Mouse (Mus musculus) limb, embryonic 13.5 days (tissue): ENCODE measurements around the gene Kctd10. TPM values are rescaled to one million over a fixed set of nuclear protein-coding genes. Genes with fewer than 3 reads are reported as not detected.
A peak's percentile ranks its signal among the peaks of the same experiment; 100 is the strongest.

Source experiments
- ATAC-seq: fragments of 200-750 bp; cut with Nextera tagmentation; 2 replicates; pipeline ENCODE4 v1.8.0; 2017; ENCODE audit warnings: low read depth, moderate number of reproducible peaks, moderate TSS enrichment; ENCODE audit not compliant: low FRiP score
- H3K27ac ChIP-seq: fragments of 300-500 bp; sonication (generic); 2 replicates; pipeline ENCODE4 v1.5.1; 2015; ENCODE audit warnings: inconsistent platforms, mild to moderate bottlenecking, moderate library complexity
- H3K27me3 ChIP-seq: fragments of 300-500 bp; sonication (generic); 2 replicates; pipeline ENCODE4 v1.6.1; 2015; ENCODE audit warnings: mild to moderate bottlenecking, inconsistent platforms
- H3K36me3 ChIP-seq: fragments of 300-500 bp; sonication (generic); 2 replicates; pipeline ENCODE4 v1.6.1; 2015; ENCODE audit warnings: inconsistent platforms, mild to moderate bottlenecking, moderate library complexity
- H3K4me1 ChIP-seq: fragments of 300-500 bp; sonication (generic); 2 replicates; pipeline ENCODE4 v1.6.1; 2015; ENCODE audit warnings: inconsistent platforms
- H3K4me2 ChIP-seq: fragments of 300-500 bp; sonication (generic); replicated peaks from 2 replicates; pipeline ENCODE4 v1.6.1; 2015; ENCODE audit warnings: inconsistent platforms, mild to moderate bottlenecking, moderate library complexity
- H3K4me3 ChIP-seq: fragments of 300-500 bp; sonication (generic); 2 replicates; pipeline ENCODE4 v1.5.1; 2015; ENCODE audit warnings: moderate library complexity, mild to moderate bottlenecking, inconsistent platforms
- H3K9ac ChIP-seq: fragments of 300-500 bp; sonication (generic); 2 replicates; pipeline ENCODE4 v1.6.1; 2015; ENCODE audit warnings: mild to moderate bottlenecking, inconsistent platforms
- H3K9me3 ChIP-seq: fragments of 300-500 bp; sonication (generic); 2 replicates; pipeline ENCODE4 v1.6.1; 2016; ENCODE audit warnings: inconsistent platforms
- WGBS: fragments of 180-500 bp; shearing (Covaris S2); methylation state at CpG from one replicate; pipeline ENCODE4 v1.1.7; 2015; 5-methylcytosine and 5-hydroxymethylcytosine counted together
- polyA plus RNA-seq: library from polyadenylated mRNA; unstranded; fragments of >200 nt; fragmentation: Nextera tagmentation; extraction: Ambion mirVana; gene quantifications from 2 replicates; pipeline ENCODE4 v1.2.1, GENCODE M21; 2015

Kctd10 gene
- polyA plus RNA-seq, 1 experiment from 2014 or later, result 90.6 TPM

DNA sequence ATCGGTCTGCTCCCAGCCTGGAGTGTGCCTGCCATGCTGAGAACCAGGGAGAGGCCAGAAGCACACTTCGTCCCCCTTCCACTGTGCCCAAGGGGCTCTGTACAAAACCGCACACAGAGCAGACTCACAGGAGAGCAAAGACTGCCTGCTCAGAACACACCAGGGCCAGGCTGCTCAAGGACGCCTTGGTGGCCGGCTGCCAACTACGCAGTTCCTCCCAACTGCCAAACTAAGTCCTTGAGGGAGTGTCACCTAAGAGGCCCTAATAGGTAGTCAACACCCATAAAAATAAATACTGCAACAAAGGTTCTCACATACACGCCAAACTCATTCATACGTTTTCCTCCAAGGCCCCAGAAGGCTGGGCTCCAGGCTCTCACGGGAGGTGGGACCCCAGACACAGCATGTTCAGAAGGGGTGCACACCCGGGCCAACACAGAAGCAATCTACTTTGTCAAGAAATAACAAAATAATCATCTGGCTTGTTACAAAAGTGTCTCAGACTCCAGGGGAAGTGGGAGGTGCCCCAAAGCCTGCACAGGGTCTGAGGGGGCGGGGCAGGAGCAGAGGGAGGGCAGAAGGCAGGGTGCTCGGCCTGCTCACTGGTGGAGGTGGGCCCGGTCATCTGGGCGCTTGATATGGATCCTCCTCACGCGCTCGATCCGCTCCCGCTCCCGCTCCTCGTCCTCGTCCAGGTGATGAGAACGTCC lies 15.1 kb downstream of the Kctd10 start:
- H3K27ac ChIP-seq, result peak overlapping the region; percentile 69; the same call in 1 of the 2 replicates
- peak; percentile 62; the same call in 1 of the 2 replicates for ATAC-seq
- no peaks in the 10 kb centered on the region for H3K27me3 ChIP-seq
- peaks cover 98% of the 10 kb centered on the region for H3K36me3 ChIP-seq
- H3K9me3 ChIP-seq, result no peaks in the 10 kb centered on the region
- peaks cover 27% of the 10 kb centered on the region for H3K4me1 ChIP-seq
- no peak overlapping the region for H3K4me2 ChIP-seq
- no peak overlapping the region for H3K9ac ChIP-seq
- 87% methylated on average over 23 of the region's 23 CpGs for WGBS
- H3K4me3 ChIP-seq, result no peak overlapping the region

GRCm38 (mm10) chr5:114360968-114361367 lies 19.3 kb downstream of the Kctd10 start:
- no peak overlapping the region for H3K4me2 ChIP-seq
- ATAC-seq, result no peak
- H3K27ac ChIP-seq, result no peak overlapping the region
- no peaks in the 10 kb centered on the region for H3K9me3 ChIP-seq
- peaks cover 71% of the 10 kb centered on the region for H3K36me3 ChIP-seq
- peaks cover 34% of the 10 kb centered on the region for H3K4me1 ChIP-seq
- H3K9ac ChIP-seq, result no peak overlapping the region
- H3K4me3 ChIP-seq, result no peak overlapping the region
- 90% methylated on average over 15 of the region's 15 CpGs for WGBS
- no peaks in the 10 kb centered on the region for H3K27me3 ChIP-seq

DNA sequence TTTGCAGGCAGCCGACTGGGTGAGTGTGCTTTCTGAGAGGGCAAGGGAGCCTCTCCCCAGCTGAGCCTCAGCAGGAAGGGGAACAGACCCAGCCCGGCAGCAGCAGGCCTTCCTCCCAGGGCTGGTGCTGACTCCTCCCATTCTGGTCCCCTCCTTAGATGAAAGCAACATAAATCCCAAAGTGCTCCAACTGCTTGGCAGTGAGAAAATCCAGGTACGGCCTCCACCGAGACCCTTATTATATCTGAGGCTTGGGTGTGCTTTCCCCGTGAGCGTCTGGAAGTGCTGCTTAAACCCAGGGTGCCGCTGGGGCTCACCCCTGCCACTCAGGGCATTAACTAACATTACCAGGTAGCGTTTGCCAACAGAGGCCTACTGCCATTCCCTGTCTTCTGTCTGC lies 20.7 kb downstream of the Kctd10 start:
- H3K4me1 ChIP-seq, result peaks cover 23% of the 10 kb centered on the region
- H3K9me3 ChIP-seq, result no peaks in the 10 kb centered on the region
- no peak for ATAC-seq
- H3K36me3 ChIP-seq, result peaks cover 57% of the 10 kb centered on the region
- H3K27ac ChIP-seq, result no peak overlapping the region
- H3K4me3 ChIP-seq, result no peak overlapping the region
- no peak overlapping the region for H3K9ac ChIP-seq
- WGBS, result 34% methylated on average over 8 of the region's 8 CpGs
- no peak overlapping the region for H3K4me2 ChIP-seq
- no peaks in the 10 kb centered on the region for H3K27me3 ChIP-seq

DNA sequence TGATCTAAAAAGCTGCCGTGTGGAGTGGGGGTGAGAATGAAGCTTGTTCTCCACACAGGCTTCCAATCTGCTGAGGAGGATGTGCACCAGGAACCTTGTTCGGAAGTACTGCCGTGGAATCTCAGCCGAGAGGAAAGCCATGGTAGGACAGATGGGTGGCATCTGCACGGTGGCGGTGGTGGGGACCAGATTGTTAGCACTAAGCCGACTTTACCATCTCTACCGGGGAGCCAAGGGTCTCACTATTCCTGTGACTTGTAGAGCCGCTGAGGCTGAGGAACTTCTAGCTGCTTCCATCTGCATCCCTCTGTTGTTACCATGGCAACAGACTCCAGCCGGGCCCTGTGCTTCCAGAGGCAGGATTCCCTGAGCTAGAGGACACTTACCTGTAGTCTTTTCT lies 21.5 kb downstream of the Kctd10 start:
- no peaks in the 10 kb centered on the region for H3K9me3 ChIP-seq
- peaks cover 21% of the 10 kb centered on the region for H3K4me1 ChIP-seq
- ATAC-seq, result no peak
- no peak overlapping the region for H3K9ac ChIP-seq
- peaks cover 51% of the 10 kb centered on the region for H3K36me3 ChIP-seq
- 79% methylated on average over 10 of the region's 10 CpGs for WGBS
- H3K27ac ChIP-seq, result no peak overlapping the region
- H3K4me3 ChIP-seq, result no peak overlapping the region
- no peaks in the 10 kb centered on the region for H3K27me3 ChIP-seq
- H3K4me2 ChIP-seq, result no peak overlapping the region

GRCm38 (mm10) chr5:114356936-114357751 lies 23.2 kb downstream of the Kctd10 start:
- H3K27me3 ChIP-seq, result no peaks in the 10 kb centered on the region
- H3K4me2 ChIP-seq, result peak overlapping the region; percentile 37
- H3K36me3 ChIP-seq, result peaks cover 34% of the 10 kb centered on the region
- no peaks in the 10 kb centered on the region for H3K9me3 ChIP-seq
- H3K4me3 ChIP-seq, result no peak overlapping the region
- ATAC-seq, result peak; percentile 69
- H3K9ac ChIP-seq, result peak overlapping the region; percentile 36
- peak overlapping the region; percentile 49; the same call in 1 of the 2 replicates for H3K27ac ChIP-seq
- peaks cover 21% of the 10 kb centered on the region for H3K4me1 ChIP-seq
- WGBS, result 44% methylated on average over 23 of the region's 23 CpGs

DNA sequence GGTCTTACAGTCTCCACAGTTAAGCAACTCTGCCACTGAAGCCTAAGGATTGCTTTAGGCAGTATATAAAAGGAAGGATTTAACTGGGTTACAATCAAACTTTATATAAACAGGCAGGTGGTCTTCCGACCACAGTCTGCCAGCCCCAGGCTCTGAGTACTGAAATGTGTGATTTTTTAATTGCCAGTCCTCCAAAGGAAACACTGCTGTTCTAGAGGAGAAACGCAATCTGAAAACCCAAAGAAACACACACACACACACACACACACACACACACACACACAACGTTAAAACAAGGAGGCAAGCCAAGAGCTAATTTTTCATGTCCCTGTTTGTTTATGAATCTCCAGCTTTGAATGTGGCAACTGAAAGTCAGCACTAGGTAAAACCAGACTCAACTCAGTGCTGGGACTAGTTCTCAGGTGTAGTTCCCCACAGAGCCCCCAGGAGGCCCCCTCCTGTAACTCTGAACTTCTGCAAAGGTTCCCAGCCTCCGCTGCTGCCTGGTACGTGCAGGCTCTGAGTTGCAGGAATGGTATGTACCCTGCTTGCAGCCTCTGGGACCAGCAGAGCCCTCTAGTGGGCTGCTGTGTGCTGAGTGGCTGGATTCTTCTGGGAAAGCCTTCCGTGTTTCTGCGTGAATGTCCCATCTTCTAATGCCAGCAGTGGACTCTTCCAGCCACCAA lies 23.9 kb downstream of the Kctd10 start:
- Histone ChIP-seq H3K9ac (peak overlapping the region; percentile 36; the same call in 1 of the 2 replicates), H3K9me3 (no peaks in the 10 kb centered on the region), H3K4me2 (peak overlapping the region; percentile 37), H3K36me3 (peaks cover 27% of the 10 kb centered on the region), H3K4me1 (peaks cover 21% of the 10 kb centered on the region), H3K27me3 (no peaks in the 10 kb centered on the region), H3K27ac (peak overlapping the region; percentile 49; the same call in 1 of the 2 replicates), H3K4me3 (no peak overlapping the region)
- peak; percentile 80 for ATAC-seq
- WGBS, result 14% methylated on average over 7 of the region's 7 CpGs

DNA sequence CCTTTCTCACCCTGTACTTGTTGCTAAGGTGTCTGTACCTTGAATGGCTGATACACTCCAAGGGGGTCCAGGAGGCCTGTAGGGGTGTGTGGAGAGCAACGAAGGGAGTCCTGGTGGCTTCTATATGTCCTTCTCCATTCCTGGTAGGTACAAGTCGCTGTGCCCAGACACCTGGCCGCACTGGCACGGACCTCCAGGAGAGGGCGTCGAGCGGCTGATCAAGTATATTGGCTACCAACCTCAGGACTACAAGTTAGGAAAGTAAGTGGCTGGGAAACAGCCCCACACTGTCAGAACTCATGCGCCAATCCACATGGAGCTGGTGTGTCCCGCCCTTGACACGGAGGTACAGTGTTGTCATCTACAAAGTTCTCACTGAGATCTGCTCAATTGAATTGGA lies 28.8 kb downstream of the Kctd10 start:
- no peak overlapping the region for H3K4me2 ChIP-seq
- H3K27ac ChIP-seq, result no peak overlapping the region
- no peak overlapping the region for H3K9ac ChIP-seq
- no peaks in the 10 kb centered on the region for H3K36me3 ChIP-seq
- ATAC-seq, result no peak
- H3K4me3 ChIP-seq, result no peak overlapping the region
- no peaks in the 10 kb centered on the region for H3K9me3 ChIP-seq
- WGBS, result 65% methylated on average over 10 of the region's 10 CpGs
- peaks cover 11% of the 10 kb centered on the region; the same call in 1 of the 2 replicates for H3K4me1 ChIP-seq
- H3K27me3 ChIP-seq, result no peaks in the 10 kb centered on the region

DNA sequence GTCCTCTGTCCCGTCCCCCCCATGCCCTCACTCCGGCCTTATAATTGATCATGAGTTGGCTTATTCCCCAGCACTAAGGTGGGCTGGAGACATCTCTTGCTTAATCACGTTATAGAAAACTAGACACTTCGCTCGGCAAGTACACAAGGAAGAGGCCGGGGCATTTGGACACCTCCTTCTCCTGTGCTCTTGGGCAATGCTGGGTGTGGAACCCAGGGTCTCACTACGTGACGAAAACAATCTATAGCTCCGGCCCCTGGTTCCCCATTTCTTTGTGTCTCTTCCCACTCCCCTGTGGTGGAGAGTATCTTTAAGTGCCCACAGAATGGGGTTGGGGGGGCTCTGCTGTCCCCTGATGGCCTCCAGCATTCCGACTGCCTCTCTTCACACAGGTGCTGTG lies 33.3 kb downstream of the Kctd10 start:
- H3K36me3 ChIP-seq, result no peaks in the 10 kb centered on the region
- H3K4me2 ChIP-seq, result no peak overlapping the region
- H3K27ac ChIP-seq, result no peak overlapping the region
- H3K9me3 ChIP-seq, result no peaks in the 10 kb centered on the region
- H3K4me1 ChIP-seq, result peaks cover 6% of the 10 kb centered on the region; the same call in 1 of the 2 replicates
- no peak overlapping the region for H3K9ac ChIP-seq
- no peak overlapping the region for H3K4me3 ChIP-seq
- 86% methylated on average over 10 of the region's 10 CpGs for WGBS
- ATAC-seq, result no peak
- no peaks in the 10 kb centered on the region for H3K27me3 ChIP-seq

GRCm38 (mm10) chr5:114345538-114345937 lies 34.8 kb downstream of the Kctd10 start:
- WGBS, result 57% methylated on average over 3 of the region's 3 CpGs
- no peak for ATAC-seq
- no peak overlapping the region for H3K9ac ChIP-seq
- H3K9me3 ChIP-seq, result no peaks in the 10 kb centered on the region
- H3K36me3 ChIP-seq, result no peaks in the 10 kb centered on the region
- no peak overlapping the region for H3K4me3 ChIP-seq
- no peaks in the 10 kb centered on the region for H3K27me3 ChIP-seq
- no peak overlapping the region for H3K27ac ChIP-seq
- no peak overlapping the region for H3K4me2 ChIP-seq
- H3K4me1 ChIP-seq, result peaks cover 6% of the 10 kb centered on the region; the same call in 1 of the 2 replicates

DNA sequence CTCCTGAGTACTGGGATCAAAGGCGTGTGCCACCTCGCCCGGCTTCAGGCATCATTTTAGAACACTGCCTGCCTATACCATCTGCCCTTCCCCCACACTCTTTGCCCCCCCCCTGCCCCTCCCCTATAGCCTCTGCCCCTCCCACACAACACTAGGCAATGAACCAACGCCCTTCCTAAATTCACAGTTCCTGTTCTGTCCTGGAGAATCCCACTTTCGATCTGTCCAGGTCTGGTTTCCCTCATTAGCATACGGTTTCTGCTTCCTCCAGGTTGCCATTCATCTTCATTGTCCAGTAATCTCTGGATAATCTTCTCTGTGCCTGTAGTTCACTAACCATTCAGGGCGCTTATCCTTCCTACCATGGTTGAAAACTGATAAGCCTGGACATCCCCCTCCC lies 36.7 kb downstream of the Kctd10 start:
- H3K36me3 ChIP-seq, result no peaks in the 10 kb centered on the region
- H3K4me2 ChIP-seq, result no peak overlapping the region
- ATAC-seq, result no peak
- no peaks in the 10 kb centered on the region for H3K9me3 ChIP-seq
- H3K9ac ChIP-seq, result no peak overlapping the region
- H3K27ac ChIP-seq, result no peak overlapping the region
- peaks cover 6% of the 10 kb centered on the region; the same call in 1 of the 2 replicates for H3K4me1 ChIP-seq
- H3K4me3 ChIP-seq, result no peak overlapping the region
- H3K27me3 ChIP-seq, result no peaks in the 10 kb centered on the region
- 88% methylated on average over 7 of the region's 7 CpGs for WGBS

DNA sequence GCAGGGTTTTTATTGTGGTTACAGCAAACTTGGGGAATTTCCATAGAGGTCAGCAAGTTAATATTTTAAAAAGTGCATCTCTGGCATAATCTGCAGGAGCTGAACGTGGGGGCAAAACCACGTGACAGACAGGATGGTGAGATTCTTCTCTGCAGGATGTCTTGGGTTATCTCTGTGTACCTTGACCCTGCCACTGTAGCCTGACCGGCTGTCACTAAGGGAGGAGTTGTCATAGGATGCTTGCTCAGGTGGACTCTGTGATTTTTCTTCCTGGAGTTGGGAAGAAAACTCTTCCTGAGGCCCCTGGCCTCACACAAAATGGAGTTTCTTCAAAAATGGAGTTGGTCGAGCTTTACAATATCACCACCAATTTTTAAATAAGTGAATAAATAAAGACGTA lies 37.3 kb downstream of the Kctd10 start:
- Histone ChIP-seq H3K27ac (no peak overlapping the region), H3K9me3 (no peaks in the 10 kb centered on the region), H3K4me1 (peaks cover 6% of the 10 kb centered on the region; the same call in 1 of the 2 replicates), H3K4me2 (no peak overlapping the region), H3K9ac (no peak overlapping the region), H3K27me3 (no peaks in the 10 kb centered on the region), H3K36me3 (no peaks in the 10 kb centered on the region), H3K4me3 (no peak overlapping the region)
- ATAC-seq, result no peak
- 89% methylated on average over 5 of the region's 5 CpGs for WGBS
